Mouse (Mus musculus): ENCODE results near the gene Pkig. TPM values are rescaled to one million over a fixed set of nuclear protein-coding genes. Genes with fewer than 3 reads are reported as not detected.
A peak's percentile ranks its signal among the peaks of the same experiment; 100 is the strongest.

Gene Pkig
- polyA plus RNA-seq, 1 experiment from 2014 or later, result 145 TPM

DNA sequence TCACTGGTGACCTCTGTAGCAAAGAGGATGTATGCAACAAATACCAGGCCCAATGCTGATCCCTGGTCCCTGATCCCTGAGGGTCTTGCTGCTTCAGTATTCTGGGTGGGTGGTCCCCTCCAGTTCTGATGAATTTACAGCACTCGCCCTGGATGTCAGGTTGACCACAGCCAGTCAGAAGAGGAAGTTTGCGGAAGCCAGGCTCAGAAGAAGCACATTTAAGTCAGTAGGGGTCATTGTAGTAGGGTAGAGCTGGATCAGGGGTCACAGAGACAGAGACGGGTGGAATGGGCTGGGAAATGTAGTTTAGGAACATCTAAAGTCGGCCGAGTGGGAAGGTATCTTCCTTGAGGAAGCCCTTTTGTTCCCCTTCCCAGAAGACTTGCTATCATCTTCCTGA is 96.0 kb downstream of the Pkig start:
- H3K9me3 ChIP-seq (ENCODE audit: low read depth, low read length), result no peaks in the 10 kb centered on the region
- H3K27me3 ChIP-seq (ENCODE audit: insufficient read depth, low read length), result peaks cover 4% of the 10 kb centered on the region; the same call in 1 of the 2 replicates
- H3K4me3 ChIP-seq (ENCODE audit: low read depth, low read length), result no peak overlapping the region
- no peak overlapping the region for H3K9ac ChIP-seq
- no peaks in the 10 kb centered on the region for H3K36me3 ChIP-seq (ENCODE audit: insufficient read depth)
- TF ChIP-seq CTCF (IDR thresholded peaks at IDR 0.05; ENCODE audit: low read depth), result no peak
- no peak overlapping the region for H3K27ac ChIP-seq (ENCODE audit: low read depth)
- no peak overlapping the region for H3K4me2 ChIP-seq
- no peak for DNase-seq
- no peak for ATAC-seq (ENCODE audit: insufficient read depth)
- 57% methylated on average over 5 of the region's 5 CpGs for WGBS
- H3K4me1 ChIP-seq (ENCODE audit: insufficient read depth), result peaks cover 22% of the 10 kb centered on the region

DNA sequence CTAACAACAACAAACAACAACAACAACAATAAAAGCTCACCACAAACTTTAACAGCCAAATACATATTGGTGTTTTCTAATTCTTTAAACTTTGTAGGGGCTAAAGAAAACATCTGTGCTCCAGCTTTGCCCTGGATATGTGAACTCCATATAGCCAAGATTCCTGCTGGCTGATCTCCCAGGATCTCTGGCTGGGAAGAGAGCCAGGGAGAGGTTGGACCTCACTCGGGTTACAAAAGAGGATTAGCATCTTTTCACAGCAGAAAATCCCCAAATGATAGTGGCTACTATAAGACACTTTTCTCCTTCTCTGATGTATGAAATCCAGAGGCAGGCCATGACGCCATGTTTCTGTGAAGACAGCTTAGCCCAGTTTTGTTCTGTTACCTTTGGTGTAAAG is 98.5 kb downstream of the Pkig start:
- H3K36me3 ChIP-seq (ENCODE audit: insufficient read depth), result no peaks in the 10 kb centered on the region
- 19% methylated on average over 2 of the region's 2 CpGs for WGBS
- peaks cover 18% of the 10 kb centered on the region for H3K4me1 ChIP-seq (ENCODE audit: insufficient read depth)
- H3K4me2 ChIP-seq, result no peak overlapping the region
- H3K9me3 ChIP-seq (ENCODE audit: low read depth, low read length), result no peaks in the 10 kb centered on the region
- no peaks in the 10 kb centered on the region for H3K27me3 ChIP-seq (ENCODE audit: insufficient read depth, low read length)
- H3K9ac ChIP-seq, result no peak overlapping the region
- DNase-seq, result peak; percentile 93
- no peak overlapping the region for H3K4me3 ChIP-seq (ENCODE audit: low read depth, low read length)
- peak overlapping the region; percentile 68 for H3K27ac ChIP-seq (ENCODE audit: low read depth)
- peak; percentile 76 for ATAC-seq (ENCODE audit: insufficient read depth)
- no peak for TF ChIP-seq CTCF (IDR thresholded peaks at IDR 0.05; ENCODE audit: low read depth)

DNA sequence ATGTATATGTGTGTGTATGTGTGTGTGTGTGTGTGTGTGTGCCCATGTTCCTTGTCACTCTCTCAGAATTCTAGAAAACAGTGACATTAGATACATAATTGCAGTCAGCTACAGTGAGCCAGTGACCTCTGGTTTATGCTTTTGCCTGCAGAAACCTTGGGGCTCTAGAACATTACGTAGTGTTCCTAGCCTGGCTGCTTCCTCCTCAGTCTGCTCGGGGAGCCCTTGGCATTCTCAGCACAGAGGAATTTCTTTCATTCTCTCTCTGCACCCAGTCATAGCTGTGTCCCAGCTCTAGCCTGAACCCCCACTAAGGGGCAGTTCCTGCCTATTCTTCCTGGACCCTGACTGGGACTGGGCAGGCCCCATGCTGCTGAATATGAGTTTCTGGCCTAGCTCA is 100.0 kb downstream of the Pkig start:
- no peak for ATAC-seq (ENCODE audit: insufficient read depth)
- DNase-seq, result no peak
- WGBS, result 68% methylated on average over 2 of the region's 2 CpGs

DNA sequence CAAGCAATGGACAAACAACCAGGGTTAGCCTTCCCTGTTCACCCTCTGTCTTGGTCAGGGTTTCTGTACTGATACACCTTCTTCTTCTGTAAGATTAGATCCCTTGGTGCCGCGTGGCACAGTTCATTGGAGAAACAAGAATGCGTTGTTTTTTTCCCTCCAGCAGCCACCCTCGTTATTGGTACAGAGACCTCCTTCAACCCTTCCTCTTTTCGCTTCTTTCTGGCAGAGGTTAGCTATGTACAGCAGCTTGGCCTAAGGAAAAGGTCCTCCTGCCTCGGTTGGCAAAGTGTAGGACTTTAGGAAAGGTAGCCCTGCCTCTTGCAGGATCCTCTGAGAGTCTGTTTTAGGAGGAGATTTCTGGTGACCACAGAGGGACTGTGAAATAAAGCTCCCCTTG is 102.4 kb downstream of the Pkig start:
- Histone ChIP-seq H3K9ac (no peak overlapping the region), H3K4me3 (ENCODE audit: low read depth, low read length) (no peak overlapping the region), H3K4me2 (no peak overlapping the region), H3K9me3 (ENCODE audit: low read depth, low read length) (no peaks in the 10 kb centered on the region), H3K36me3 (ENCODE audit: insufficient read depth) (no peaks in the 10 kb centered on the region), H3K4me1 (ENCODE audit: insufficient read depth) (peaks cover 15% of the 10 kb centered on the region), H3K27ac (ENCODE audit: low read depth) (no peak overlapping the region), H3K27me3 (ENCODE audit: insufficient read depth, low read length) (no peaks in the 10 kb centered on the region)
- no peak for TF ChIP-seq CTCF (IDR thresholded peaks at IDR 0.05; ENCODE audit: low read depth)
- ATAC-seq (ENCODE audit: insufficient read depth) (no peak), DNase-seq (no peak)
- WGBS, result 77% methylated on average over 6 of the region's 6 CpGs

More for the DNA sequence above, 100.0 kb downstream of the Pkig start:
- no peak for TF ChIP-seq CTCF (IDR thresholded peaks at IDR 0.05; ENCODE audit: low read depth)
- Histone ChIP-seq H3K36me3 (ENCODE audit: insufficient read depth) (no peaks in the 10 kb centered on the region), H3K4me1 (ENCODE audit: insufficient read depth) (peaks cover 18% of the 10 kb centered on the region), H3K4me2 (no peak overlapping the region), H3K27me3 (ENCODE audit: insufficient read depth, low read length) (no peaks in the 10 kb centered on the region), H3K4me3 (ENCODE audit: low read depth, low read length) (no peak overlapping the region), H3K9me3 (ENCODE audit: low read depth, low read length) (no peaks in the 10 kb centered on the region), H3K27ac (ENCODE audit: low read depth) (no peak overlapping the region), H3K9ac (no peak overlapping the region)

DNA sequence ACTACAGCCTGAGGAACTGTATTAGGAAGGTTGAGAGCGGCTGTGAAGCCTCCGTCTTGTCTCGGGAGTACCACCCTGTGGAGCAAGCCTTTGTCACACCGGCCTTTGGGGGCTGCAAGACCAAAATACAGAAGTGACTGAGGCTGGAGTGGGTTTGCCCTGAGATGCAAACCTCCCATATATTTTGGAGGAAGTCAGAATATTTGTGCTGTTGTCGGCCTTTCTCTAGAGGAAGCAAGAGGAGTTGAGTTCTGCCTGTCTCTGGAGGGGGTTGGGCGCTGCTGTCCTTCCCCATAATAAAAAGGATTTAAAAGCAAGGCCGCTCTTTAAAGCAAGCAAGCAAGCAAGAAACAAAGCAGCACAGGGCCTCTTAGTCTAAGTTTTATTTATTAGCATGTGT is 103.2 kb downstream of the Pkig start:
- H3K4me3 ChIP-seq (ENCODE audit: low read depth, low read length), result no peak overlapping the region
- no peaks in the 10 kb centered on the region for H3K9me3 ChIP-seq (ENCODE audit: low read depth, low read length)
- no peak for TF ChIP-seq CTCF (IDR thresholded peaks at IDR 0.05; ENCODE audit: low read depth)
- H3K36me3 ChIP-seq (ENCODE audit: insufficient read depth), result no peaks in the 10 kb centered on the region
- no peak overlapping the region for H3K27ac ChIP-seq (ENCODE audit: low read depth)
- peaks cover 8% of the 10 kb centered on the region for H3K4me1 ChIP-seq (ENCODE audit: insufficient read depth)
- ATAC-seq (ENCODE audit: insufficient read depth), result no peak
- H3K27me3 ChIP-seq (ENCODE audit: insufficient read depth, low read length), result no peaks in the 10 kb centered on the region
- no peak overlapping the region for H3K4me2 ChIP-seq
- no peak overlapping the region for H3K9ac ChIP-seq
- DNase-seq, result no peak
- WGBS, result 84% methylated on average over 7 of the region's 7 CpGs

DNA sequence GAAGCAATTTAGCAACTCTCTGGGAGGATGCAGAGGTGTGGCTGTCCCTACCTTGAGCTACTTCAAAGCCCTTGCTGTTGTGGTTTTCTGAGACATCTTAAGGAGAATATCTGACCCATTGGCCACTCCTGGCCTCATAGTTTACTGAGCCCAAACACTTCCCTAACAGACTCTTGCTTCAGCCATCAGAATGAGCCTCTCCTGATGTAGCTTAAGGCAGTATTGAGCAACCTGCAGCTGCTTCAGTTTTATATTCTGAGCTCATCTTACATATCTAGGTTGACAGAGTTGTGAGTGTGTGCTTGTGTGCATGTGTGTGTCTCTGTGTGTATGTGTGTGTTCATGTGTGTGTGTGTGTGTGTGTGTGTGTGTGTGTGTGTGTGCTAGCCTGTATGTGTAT is 108.1 kb downstream of the Pkig start:
- Histone ChIP-seq H3K4me1 (ENCODE audit: insufficient read depth) (no peaks in the 10 kb centered on the region), H3K27me3 (ENCODE audit: insufficient read depth, low read length) (no peaks in the 10 kb centered on the region), H3K9me3 (ENCODE audit: low read depth, low read length) (no peaks in the 10 kb centered on the region), H3K27ac (ENCODE audit: low read depth) (no peak overlapping the region), H3K9ac (no peak overlapping the region), H3K4me2 (no peak overlapping the region), H3K4me3 (ENCODE audit: low read depth, low read length) (no peak overlapping the region), H3K36me3 (ENCODE audit: insufficient read depth) (no peaks in the 10 kb centered on the region)
- TF ChIP-seq CTCF (IDR thresholded peaks at IDR 0.05; ENCODE audit: low read depth), result no peak
- ATAC-seq (ENCODE audit: insufficient read depth), result no peak
- no peak for DNase-seq

DNA sequence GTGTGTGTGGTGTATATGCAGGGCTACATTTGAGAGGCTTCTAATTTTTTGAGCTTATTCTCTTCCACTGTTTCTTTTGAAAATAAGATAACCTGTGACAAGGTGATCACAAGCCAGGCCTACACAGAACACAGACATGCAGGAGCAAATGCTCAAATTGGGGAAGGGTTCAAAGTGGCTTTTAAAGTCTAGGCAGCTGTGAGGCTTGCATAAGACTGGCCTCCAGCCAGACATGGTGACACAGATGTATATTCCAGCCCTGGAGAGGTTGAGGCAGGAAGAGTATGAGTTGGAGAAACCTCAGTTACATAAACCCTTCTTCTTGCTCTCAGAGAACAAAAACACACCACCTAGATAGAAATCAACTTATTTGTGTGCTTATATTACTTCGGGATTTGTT is 108.7 kb downstream of the Pkig start:
- no peaks in the 10 kb centered on the region for H3K4me1 ChIP-seq (ENCODE audit: insufficient read depth)
- no peak for TF ChIP-seq CTCF (IDR thresholded peaks at IDR 0.05; ENCODE audit: low read depth)
- H3K36me3 ChIP-seq (ENCODE audit: insufficient read depth), result no peaks in the 10 kb centered on the region
- H3K4me3 ChIP-seq (ENCODE audit: low read depth, low read length), result no peak overlapping the region
- no peak overlapping the region for H3K27ac ChIP-seq (ENCODE audit: low read depth)
- DNase-seq (no peak), ATAC-seq (ENCODE audit: insufficient read depth) (no peak)
- H3K4me2 ChIP-seq, result no peak overlapping the region
- WGBS, result 58% methylated on average over 1 of the region's 1 CpGs
- no peaks in the 10 kb centered on the region for H3K9me3 ChIP-seq (ENCODE audit: low read depth, low read length)
- no peaks in the 10 kb centered on the region for H3K27me3 ChIP-seq (ENCODE audit: insufficient read depth, low read length)
- no peak overlapping the region for H3K9ac ChIP-seq

DNA sequence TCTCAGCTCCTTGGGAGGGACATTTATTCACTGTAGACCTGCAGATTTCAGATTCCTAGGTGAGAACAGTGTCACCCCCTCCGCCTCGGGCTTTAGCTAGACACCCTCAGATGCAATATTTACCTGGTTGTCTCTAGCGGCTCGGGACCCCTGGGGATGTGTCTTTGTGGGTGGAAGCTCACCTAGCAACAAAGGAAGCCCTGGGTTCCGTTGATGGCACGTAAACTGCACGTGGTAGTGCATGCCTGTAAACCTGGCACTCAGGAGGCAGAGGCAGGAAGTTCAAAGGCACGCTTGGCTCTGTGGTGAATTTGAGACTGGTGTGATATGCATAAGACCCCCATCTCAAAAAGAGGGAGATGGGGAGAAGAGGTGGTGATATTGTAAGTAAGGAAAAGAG is 112.5 kb downstream of the Pkig start:
- TF ChIP-seq CTCF (IDR thresholded peaks at IDR 0.05; ENCODE audit: low read depth), result no peak

More for the DNA sequence above, 112.5 kb downstream of the Pkig start:
- Histone ChIP-seq H3K4me1 (ENCODE audit: insufficient read depth) (no peaks in the 10 kb centered on the region), H3K27me3 (ENCODE audit: insufficient read depth, low read length) (no peaks in the 10 kb centered on the region), H3K36me3 (ENCODE audit: insufficient read depth) (no peaks in the 10 kb centered on the region), H3K4me3 (ENCODE audit: low read depth, low read length) (no peak overlapping the region), H3K4me2 (no peak overlapping the region), H3K27ac (ENCODE audit: low read depth) (no peak overlapping the region), H3K9ac (no peak overlapping the region), H3K9me3 (ENCODE audit: low read depth, low read length) (no peaks in the 10 kb centered on the region)
- ATAC-seq (ENCODE audit: insufficient read depth) (no peak), DNase-seq (no peak)
- 78% methylated on average over 8 of the region's 8 CpGs for WGBS

Other genes with a start within 250 kb of the Pkig start
- gene Oser1, start 233.7 kb upstream of the Pkig start, polyA plus RNA-seq (2014; fragmentation: Nextera tagmentation; extraction: Ambion mirVana), result 90.7 and 91.9 TPM in 2 replicates
- gene Gdap1l1, start 219.9 kb upstream of the Pkig start, polyA plus RNA-seq (2014; fragmentation: Nextera tagmentation; extraction: Ambion mirVana), result 0.91 and 1.1 TPM in 2 replicates
- gene Fitm2, start 185.8 kb upstream of the Pkig start, polyA plus RNA-seq (2014; fragmentation: Nextera tagmentation; extraction: Ambion mirVana), result 8.6 and 10.1 TPM in 2 replicates
- not detected in 2 replicates for gene R3hdml, start 166.1 kb upstream of the Pkig start, polyA plus RNA-seq (2014; fragmentation: Nextera tagmentation; extraction: Ambion mirVana)
- 0.11 TPM in 1 of 2 replicates, not detected in the other for gene Hnf4a, start 151.6 kb upstream of the Pkig start, polyA plus RNA-seq (2014; fragmentation: Nextera tagmentation; extraction: Ambion mirVana)
- 37.3 and 41.1 TPM in 2 replicates for gene Ttpal, start 56.1 kb upstream of the Pkig start, polyA plus RNA-seq (2014; fragmentation: Nextera tagmentation; extraction: Ambion mirVana)
- gene Serinc3, start 13.3 kb upstream of the Pkig start, polyA plus RNA-seq (2014; fragmentation: Nextera tagmentation; extraction: Ambion mirVana), result 56.2 and 62.5 TPM in 2 replicates
- gene Ada, start 91.9 kb downstream of the Pkig start, polyA plus RNA-seq (2014; fragmentation: Nextera tagmentation; extraction: Ambion mirVana), result 9.5 and 9.9 TPM in 2 replicates
- 0.39 and 0.68 TPM in 2 replicates for gene Ccn5, start 162.5 kb downstream of the Pkig start, polyA plus RNA-seq (2014; fragmentation: Nextera tagmentation; extraction: Ambion mirVana)
- gene Kcnk15, start 195.3 kb downstream of the Pkig start, polyA plus RNA-seq (2014; fragmentation: Nextera tagmentation; extraction: Ambion mirVana), result not detected in 2 replicates